Mouse (Mus musculus): Measurements from ENCODE around the gene Hs6st3.

Gene Hs6st3

GRCm38 (mm10) chr14:119633626-119634025 lies 495.5 kb downstream of the Hs6st3 start:
- no peak for DNase-seq (ENCODE audit: low read depth, low spot score)

DNA sequence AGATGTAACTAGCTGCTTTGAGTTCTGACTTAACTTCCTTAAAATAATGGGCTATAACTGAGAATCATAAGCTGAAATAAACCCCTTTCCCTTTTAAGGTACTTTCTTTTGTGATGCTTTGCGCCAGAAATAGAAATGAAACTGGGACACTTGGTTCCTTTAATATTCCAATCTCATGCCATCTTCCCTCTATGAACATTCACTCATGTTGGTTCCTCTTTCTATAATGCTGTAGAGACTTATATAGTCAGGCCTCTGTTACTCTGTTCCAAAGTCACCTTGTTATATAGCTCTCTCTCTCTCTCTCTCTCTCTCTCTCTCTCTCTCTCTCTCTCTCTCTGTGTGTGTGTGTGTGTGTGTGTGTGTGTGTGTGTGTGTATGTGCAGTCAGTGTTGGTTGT lies 504.7 kb downstream of the Hs6st3 start:
- DNase-seq (ENCODE audit: low read depth, low spot score) = no peak

DNA sequence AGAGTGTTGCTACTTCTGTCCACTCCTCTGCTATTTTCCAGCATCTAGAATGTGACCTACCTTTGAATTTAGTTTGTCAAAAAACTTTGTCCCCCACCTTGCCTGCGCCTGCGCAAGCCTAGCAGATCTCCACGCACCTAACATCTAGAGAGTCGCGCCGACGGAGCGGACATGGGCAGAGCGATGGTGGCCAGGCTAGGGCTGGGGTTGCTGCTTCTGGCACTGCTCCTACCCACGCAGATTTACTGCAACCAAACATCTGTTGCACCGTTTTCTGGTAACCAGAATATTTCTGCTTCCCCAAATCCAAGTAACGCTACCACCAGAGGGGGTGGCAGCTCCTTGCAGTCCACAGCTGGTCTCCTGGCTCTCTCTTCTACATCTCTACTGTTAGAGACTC lies 505.7 kb downstream of the Hs6st3 start:
- no peak for DNase-seq (ENCODE audit: low read depth, low spot score)

GRCm38 (mm10) chr14:119656936-119657335 lies 518.8 kb downstream of the Hs6st3 start:
- no peak for DNase-seq (ENCODE audit: low read depth, low spot score)

- DNase-seq (ENCODE audit: low read depth, low spot score) = no peak
These were observed 527.6 kb downstream of the Hs6st3 start for GRCm38 (mm10) chr14:119665741-119666141.

- DNase-seq (ENCODE audit: low read depth, low spot score) = no peak
These were observed 529.3 kb downstream of the Hs6st3 start for GRCm38 (mm10) chr14:119667421-119667820.

DNA sequence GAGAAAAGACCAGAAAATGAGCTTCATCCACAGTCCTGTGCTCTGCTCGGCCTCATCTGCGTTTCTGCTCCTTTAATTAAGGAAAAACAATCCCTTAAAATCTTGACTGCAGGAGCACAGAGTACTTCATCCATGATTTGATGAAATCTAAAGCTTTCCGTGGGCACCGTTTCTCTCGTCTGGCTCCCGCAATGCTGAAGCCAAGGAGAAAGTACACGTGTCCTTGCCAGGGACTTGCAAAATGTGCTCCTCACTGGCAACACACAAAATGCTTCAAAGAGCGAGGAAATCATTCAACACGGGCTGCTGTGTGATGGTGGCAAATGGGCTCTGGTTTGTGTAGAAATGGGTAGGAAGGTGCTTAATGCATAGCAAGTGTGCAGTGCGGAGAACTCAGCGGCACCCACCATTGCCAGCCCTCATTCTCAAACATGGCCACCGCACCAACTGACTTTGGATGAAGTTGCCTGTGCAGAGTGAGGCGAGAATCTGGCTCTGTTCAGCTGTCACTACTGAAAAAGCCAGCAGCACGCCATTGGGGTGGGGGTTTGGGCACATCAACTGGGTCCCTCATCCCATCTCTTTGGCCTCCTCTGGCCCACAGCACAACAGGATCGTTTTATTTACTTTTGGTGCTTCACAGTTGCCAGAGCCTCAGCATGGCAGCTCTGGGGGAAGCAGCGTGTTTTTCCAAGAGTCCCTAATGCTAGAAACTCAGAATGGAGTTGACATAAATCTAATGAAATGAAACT lies 532.9 kb downstream of the Hs6st3 start:
- DNase-seq (ENCODE audit: low read depth, low spot score) = no peak

DNA sequence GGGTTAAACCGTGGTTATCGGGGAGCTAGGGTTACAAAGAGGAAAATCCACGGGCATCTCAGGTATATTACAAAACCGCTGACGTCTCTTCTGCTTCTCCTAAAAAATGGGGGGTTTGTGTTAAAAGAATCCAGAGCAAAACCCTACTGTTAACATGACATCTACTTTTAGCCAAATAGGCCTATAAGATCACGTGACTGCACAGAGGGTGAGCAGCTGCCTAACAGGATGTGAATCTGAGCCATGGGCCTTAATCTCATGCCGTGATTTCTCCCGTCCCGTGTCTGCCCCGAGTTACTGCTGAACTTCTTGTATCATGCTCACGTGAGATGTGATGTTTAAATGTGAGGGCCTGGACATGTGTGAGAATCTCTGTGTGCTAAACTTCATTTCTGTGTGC lies 540.4 kb downstream of the Hs6st3 start:
- DNase-seq (ENCODE audit: low read depth, low spot score) = no peak

DNA sequence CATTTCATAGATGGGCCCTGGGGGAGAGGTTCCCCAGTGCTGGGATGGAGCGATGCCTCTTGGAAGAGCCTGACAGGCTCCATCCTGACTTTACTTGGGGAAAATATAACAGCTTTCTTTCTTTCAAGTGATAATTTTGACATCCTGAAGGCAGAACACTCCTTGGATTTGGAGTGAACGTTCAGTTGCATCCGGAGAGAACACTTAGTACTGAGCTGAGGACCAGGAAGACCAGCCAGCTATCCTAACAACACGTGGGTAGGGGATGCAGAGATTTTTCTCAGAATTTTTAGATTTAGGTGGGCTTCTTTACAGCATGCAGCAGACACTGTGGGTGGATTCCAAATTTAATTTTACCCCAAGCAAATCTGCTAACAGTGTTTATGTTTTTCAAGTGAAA lies 541.9 kb downstream of the Hs6st3 start:
- DNase-seq (ENCODE audit: low read depth, low spot score) = no peak

GRCm38 (mm10) chr14:119687885-119688284 lies 549.7 kb downstream of the Hs6st3 start:
- DNase-seq (ENCODE audit: low read depth, low spot score) = no peak

- DNase-seq (ENCODE audit: low read depth, low spot score) = no peak
These were observed 561.8 kb downstream of the Hs6st3 start for GRCm38 (mm10) chr14:119699982-119700381.

DNA sequence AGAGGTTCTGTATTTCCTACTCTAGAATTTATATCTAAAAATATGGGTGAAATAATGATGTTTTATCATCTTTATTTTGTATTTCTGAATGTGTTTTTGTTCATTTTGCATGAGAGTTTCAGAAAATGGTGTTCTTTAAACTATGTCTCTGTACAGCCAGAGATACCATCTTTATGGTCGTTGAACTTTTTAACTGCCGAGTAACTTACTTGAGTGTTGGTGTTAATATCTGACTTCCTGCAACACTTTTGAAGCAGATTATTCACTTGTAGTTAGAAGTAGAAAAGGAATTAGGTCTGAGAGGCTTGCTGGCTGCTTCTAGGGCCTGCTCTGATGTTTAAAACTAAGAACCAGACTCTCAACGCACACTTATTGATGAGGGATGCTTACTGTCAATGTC lies 576.6 kb downstream of the Hs6st3 start:
- no peak for DNase-seq (ENCODE audit: low read depth, low spot score)

DNA sequence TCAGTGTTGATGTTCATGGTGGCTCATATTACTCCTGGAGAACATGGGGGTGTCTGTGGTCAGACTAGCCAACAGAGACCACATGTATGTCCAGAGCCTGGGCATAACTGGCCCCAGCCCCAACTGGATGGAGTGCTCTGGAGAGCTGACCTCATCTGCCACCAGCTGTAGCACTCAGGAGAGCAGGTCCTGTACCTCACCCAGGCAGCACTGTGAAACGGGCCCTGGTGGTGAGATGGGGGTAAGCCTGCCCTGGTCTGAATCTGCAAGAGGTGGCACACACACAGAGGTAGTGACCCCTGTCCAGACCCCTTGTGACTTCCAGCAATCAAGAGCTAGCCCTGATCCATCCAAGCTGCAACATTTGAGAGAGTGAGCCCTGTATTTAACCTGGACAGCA lies 579.2 kb downstream of the Hs6st3 start:
- no peak for DNase-seq (ENCODE audit: low read depth, low spot score)

DNA sequence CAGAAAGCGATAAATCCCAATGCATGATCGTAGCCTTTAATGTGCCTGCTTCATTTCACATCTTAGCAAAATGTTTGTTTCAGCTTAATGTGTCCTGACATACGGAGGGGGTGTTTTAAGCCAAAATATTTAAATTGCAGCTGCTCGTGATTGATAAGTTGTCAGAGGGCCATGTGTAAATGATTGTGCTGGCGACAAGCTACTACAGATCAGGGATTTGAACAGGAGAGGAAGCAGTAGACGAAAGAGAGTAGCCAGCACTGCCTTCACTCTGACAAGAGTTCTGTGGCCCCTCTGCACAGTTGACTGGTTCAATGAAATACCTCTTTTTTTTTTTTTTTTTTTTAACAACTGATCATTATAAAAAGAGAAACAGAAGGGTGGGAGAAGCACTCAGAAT lies 587.0 kb downstream of the Hs6st3 start:
- DNase-seq (ENCODE audit: low read depth, low spot score) = no peak

- no peak for DNase-seq (ENCODE audit: low read depth, low spot score)
These were observed 593.4 kb downstream of the Hs6st3 start for GRCm38 (mm10) chr14:119731436-119732080.

GRCm38 (mm10) chr14:119732219-119732618 lies 594.1 kb downstream of the Hs6st3 start:
- DNase-seq (ENCODE audit: low read depth, low spot score) = no peak

DNA sequence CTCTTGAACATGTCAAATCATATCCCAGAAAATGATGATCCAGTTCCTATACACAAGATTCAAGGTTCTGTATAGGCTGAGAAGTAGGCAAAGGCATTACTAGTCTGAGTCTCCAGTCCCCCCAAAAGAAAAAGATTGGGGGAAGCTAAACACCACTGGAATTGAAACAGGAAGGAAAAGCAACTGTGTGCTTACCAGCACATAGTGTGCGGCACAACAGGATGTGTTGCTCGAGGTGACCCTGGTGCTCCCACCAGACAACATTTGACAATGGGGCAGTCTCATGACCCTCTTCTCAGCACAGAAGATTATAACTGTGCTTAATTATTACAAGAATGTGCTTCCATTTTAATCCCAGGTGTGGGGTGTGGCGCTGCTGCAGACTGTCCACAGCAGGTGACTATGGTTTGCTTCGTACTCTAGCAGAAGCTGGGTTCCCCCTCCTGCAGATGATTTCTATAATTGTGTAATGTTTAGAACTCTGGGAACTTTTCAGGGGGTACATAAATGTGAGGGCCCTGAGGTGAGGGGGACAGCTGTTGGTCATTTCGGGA lies 599.3 kb downstream of the Hs6st3 start:
- DNase-seq (ENCODE audit: low read depth, low spot score) = no peak

GRCm38 (mm10) chr14:119741791-119742190 lies 603.6 kb downstream of the Hs6st3 start:
- DNase-seq (ENCODE audit: low read depth, low spot score) = no peak

DNA sequence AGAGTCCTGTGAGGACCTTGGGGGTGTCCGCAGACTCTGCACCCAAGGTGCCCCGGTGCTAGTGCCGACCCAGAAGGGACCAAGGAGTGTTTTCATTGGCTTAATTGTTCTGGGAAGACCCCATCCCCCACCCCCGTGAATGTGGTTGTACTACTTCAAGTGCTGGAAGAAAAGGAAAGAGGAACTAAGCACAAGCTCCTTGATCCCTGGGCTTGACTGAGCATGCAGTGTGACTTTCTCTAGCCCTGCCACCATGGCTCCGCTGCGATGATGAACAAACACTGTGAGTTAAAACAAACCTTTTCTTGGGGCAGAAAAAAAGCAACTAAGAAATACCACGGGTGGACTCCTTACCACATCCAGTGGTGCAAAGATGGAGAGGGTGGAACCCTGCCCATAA lies 623.2 kb downstream of the Hs6st3 start:
- no peak for DNase-seq (ENCODE audit: low read depth, low spot score)

GRCm38 (mm10) chr14:119772040-119772439 lies 633.9 kb downstream of the Hs6st3 start:
- DNase-seq (ENCODE audit: low read depth, low spot score) = no peak

DNA sequence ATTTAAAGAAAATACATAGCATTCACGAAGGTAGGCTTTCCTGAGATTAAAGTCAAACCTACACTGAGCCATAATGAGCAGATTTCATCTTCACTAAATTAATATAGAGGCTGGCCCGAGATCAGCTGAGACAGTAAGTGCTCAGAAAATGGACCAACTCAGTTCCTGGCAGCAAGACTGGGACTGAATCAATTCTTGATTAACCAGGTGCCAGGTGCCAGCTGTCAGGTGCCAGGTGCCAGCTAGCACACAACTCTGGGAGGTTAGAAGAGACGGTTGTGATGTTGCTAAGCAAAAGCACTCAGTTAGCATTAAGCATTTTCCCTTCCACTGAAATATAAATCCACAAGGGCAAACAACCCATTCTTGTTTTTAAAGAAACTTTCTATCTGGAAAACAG lies 638.1 kb downstream of the Hs6st3 start:
- DNase-seq (ENCODE audit: low read depth, low spot score) = no peak

DNA sequence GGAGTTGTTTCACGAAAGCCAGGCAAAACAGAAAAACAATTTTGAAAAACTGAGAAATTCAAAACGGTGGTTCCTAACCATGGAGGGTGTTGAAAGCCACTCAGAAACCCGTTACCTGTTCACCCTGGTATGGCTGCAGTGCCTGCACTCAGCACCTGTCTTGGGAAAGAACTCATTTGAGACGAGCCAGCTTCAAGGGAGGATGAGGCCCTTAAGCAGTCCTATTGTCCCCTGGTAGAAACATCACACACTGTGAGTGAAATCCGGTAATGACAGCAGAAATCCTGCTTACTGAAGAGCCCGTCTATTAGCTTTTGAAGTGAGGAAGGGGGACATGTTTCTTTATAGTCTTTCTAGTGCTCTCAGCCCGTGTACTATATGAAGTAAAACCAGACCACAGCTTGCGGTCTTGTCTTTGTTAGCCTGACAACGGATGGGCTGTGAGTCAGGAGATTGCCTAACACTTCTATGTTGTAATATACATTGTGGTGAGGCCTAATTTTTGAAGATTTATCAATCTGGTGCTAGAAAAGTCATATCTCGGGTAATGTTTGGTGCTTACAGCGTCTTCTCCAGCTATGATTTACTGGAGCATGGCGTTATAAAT lies 641.9 kb downstream of the Hs6st3 start:
- DNase-seq (ENCODE audit: low read depth, low spot score) = no peak

DNA sequence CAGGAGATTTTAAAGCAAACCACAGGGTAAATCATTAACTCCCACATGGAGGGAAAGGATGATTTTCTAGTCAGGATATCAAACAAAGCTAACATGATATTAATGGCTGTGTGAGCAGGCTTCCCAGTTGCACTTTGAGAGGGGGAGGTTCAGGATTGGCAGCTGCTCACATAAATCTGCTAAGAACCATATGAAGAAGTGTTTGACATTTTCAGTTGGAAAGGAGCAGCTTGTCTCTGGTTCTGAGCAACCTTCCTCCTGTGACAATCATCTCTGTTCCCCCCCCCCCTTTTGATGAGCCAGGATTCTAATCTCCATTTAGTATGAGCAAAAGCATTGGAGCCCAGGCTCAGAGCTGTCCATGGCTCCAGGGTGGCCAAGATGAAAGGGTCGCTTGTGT lies 643.0 kb downstream of the Hs6st3 start:
- DNase-seq (ENCODE audit: low read depth, low spot score) = no peak
